Mouse (Mus musculus) hindbrain, embryonic 15.5 days (tissue): ENCODE measurements around the gene Crisp3. TPM values are rescaled to one million over a fixed set of nuclear protein-coding genes. Genes with fewer than 3 reads are reported as not detected.
"Not testable (repeated sequence)": the region's sequence is repeated elsewhere in the genome, so short reads cannot be mapped to it uniquely, and the experiment has no call there.

Source experiments
- ATAC-seq: fragments of 200-750 bp; cut with Nextera tagmentation; 2 replicates; pipeline ENCODE4 v1.8.0; 2017; ENCODE audit warnings: low read depth, moderate number of reproducible peaks, moderate TSS enrichment; ENCODE audit not compliant: low FRiP score
- H3K27ac ChIP-seq: fragments of 300-500 bp; sonication (generic); replicated peaks from 2 replicates; pipeline ENCODE4 v1.5.1; 2015; ENCODE audit warnings: mild to moderate bottlenecking, inconsistent platforms
- H3K27me3 ChIP-seq: fragments of 300-500 bp; sonication (generic); 2 replicates; pipeline ENCODE4 v1.6.1; 2015; ENCODE audit warnings: control low read depth, inconsistent platforms
- H3K36me3 ChIP-seq: fragments of 300-500 bp; sonication (generic); 2 replicates; pipeline ENCODE4 v1.6.1; 2015; ENCODE audit warnings: control low read depth, inconsistent platforms
- H3K4me1 ChIP-seq: fragments of 300-500 bp; sonication (generic); replicated peaks from 2 replicates; pipeline ENCODE4 v1.6.1; 2015; ENCODE audit warnings: control low read depth, inconsistent platforms
- H3K4me2 ChIP-seq: fragments of 300-500 bp; sonication (generic); 2 replicates; pipeline ENCODE4 v1.6.1; 2015; ENCODE audit warnings: moderate library complexity, mild to moderate bottlenecking, inconsistent platforms
- H3K4me3 ChIP-seq: fragments of 300-500 bp; sonication (generic); 2 replicates; pipeline ENCODE4 v1.5.1; 2015; ENCODE audit warnings: mild to moderate bottlenecking, inconsistent platforms
- H3K9ac ChIP-seq: fragments of 300-500 bp; sonication (generic); 2 replicates; pipeline ENCODE4 v1.6.1; 2015; ENCODE audit warnings: inconsistent platforms
- H3K9me3 ChIP-seq: fragments of 300-500 bp; sonication (generic); 2 replicates; pipeline ENCODE4 v1.6.1; 2016; ENCODE audit warnings: control low read depth, inconsistent platforms
- WGBS: fragments of 180-500 bp; shearing (Covaris S2); methylation state at CpG from one replicate; pipeline ENCODE4 v1.1.7; 2015; 5-methylcytosine and 5-hydroxymethylcytosine counted together
- polyA plus RNA-seq: library from polyadenylated mRNA; unstranded; fragments of >200 nt; fragmentation: Nextera tagmentation; extraction: Ambion mirVana; gene quantifications from 2 replicates; pipeline ENCODE4 v1.2.1, GENCODE M21; 2015

Crisp3 gene
- polyA plus RNA-seq, result 0.27 TPM in 1 of 2 replicates, not detected in the other

GRCm38 (mm10) chr17:40242135-40242534 lies at the start of gene Crisp3:
TSS of gene Crisp3 (minus strand) at chr17:40242288.
- Histone ChIP-seq H3K4me3 (no peak within 1 kb of the TSS), H3K36me3 (no peaks in the 10 kb centered on the region), H3K27ac (no peak within 1 kb of the TSS), H3K27me3 (no peaks in the 10 kb centered on the region), H3K4me1 (no peaks in the 10 kb centered on the region), H3K9me3 (no peaks in the 10 kb centered on the region), H3K4me2 (no peak within 1 kb of the TSS), H3K9ac (no peak within 1 kb of the TSS)
- no peak for ATAC-seq

DNA sequence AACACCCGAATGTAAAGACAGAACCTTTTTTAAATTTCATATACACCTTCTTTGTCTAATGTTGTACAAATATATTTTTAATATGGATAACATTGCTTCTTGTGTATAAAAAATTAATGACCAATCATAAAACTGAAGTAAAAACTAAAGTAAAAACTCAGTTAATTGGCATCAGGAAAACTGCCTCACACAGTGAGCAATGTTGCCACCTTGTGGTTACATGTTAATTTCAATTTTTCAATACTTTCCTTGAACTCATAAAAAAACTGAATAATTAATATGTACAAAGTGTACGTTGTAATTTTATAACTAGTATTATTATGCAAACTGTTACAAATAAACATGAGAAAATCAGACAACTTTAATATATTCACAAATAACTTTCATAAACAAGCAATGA lies 43.3 kb upstream of the Crisp3 start:
- Histone ChIP-seq H3K9ac (no peak overlapping the region), H3K4me2 (no peak overlapping the region), H3K4me1 (no peaks in the 10 kb centered on the region), H3K4me3 (no peak overlapping the region), H3K27ac (no peak overlapping the region), H3K9me3 (no peaks in the 10 kb centered on the region), H3K27me3 (no peaks in the 10 kb centered on the region), H3K36me3 (no peaks in the 10 kb centered on the region)
- WGBS, result 80% methylated on average over 2 of the region's 2 CpGs
- ATAC-seq, result no peak

- WGBS, result 87% methylated on average over 1 of the region's 1 CpGs
- Histone ChIP-seq H3K4me2 (no peak overlapping the region), H3K4me1 (no peaks in the 10 kb centered on the region), H3K9ac (no peak overlapping the region), H3K4me3 (no peak overlapping the region), H3K27ac (no peak overlapping the region), H3K36me3 (no peaks in the 10 kb centered on the region), H3K9me3 (no peaks in the 10 kb centered on the region), H3K27me3 (no peaks in the 10 kb centered on the region)
- no peak for ATAC-seq
Observed at GRCm38 (mm10) chr17:40275519-40275918, 33.4 kb upstream of the Crisp3 start.

DNA sequence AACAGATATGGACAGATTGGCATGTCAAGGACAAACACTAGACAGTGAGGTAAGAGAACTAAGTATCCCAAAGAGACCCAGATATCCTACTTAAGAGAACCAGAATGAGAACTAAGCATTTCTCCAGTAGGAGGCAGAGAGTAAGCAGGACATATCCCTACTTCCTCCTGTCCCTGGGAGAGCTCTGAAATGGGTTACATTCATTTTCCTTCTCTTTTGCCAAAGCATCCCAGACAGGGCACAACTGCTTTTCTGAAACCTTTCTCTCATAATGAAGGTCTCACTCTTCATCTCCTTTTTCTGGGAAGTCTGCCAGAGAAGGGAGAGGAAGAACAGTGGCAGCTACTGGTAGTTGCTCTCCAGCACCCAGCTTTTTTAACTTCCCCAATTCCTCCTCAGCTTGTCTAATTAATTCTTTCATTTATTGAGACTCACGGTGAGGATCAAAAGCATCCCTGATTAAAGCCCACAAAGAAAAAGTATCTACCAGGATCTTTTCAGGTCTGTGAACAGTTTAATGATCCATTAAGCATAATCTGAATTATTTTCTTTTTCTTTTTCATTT lies 32.9 kb upstream of the Crisp3 start:
- Histone ChIP-seq H3K27ac (no peak overlapping the region), H3K9me3 (no peaks in the 10 kb centered on the region), H3K4me3 (no peak overlapping the region), H3K27me3 (no peaks in the 10 kb centered on the region), H3K4me1 (no peaks in the 10 kb centered on the region), H3K9ac (no peak overlapping the region), H3K4me2 (no peak overlapping the region), H3K36me3 (no peaks in the 10 kb centered on the region)
- 42% methylated on average over 1 of the region's 1 CpGs for WGBS
- no peak for ATAC-seq

DNA sequence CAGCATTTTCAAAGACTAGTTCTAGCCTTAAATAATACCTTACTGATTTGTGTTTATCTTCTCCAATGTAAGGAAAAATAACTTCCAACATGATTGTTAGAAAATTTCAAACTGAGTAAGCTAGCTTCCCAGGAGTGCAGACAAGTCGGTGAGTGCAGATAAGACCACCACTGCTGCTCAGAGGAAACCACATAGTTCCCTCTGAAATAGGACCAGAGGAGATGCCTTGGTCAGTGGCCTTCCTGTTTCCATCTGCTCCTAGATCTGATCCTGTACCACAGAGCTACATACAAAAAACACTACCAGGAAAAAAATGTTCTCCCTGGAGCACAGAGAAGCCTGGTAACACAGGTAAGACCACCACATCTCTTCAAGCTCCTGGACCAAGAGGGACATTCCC lies 10.4 kb upstream of the Crisp3 start:
- WGBS, result 85% methylated on average over 1 of the region's 1 CpGs
- Histone ChIP-seq H3K4me2 (no peak overlapping the region), H3K9ac (no peak overlapping the region), H3K27ac (no peak overlapping the region), H3K4me1 (no peaks in the 10 kb centered on the region), H3K4me3 (no peak overlapping the region), H3K9me3 (no peaks in the 10 kb centered on the region), H3K36me3 (no peaks in the 10 kb centered on the region), H3K27me3 (no peaks in the 10 kb centered on the region)
- ATAC-seq, result no peak

DNA sequence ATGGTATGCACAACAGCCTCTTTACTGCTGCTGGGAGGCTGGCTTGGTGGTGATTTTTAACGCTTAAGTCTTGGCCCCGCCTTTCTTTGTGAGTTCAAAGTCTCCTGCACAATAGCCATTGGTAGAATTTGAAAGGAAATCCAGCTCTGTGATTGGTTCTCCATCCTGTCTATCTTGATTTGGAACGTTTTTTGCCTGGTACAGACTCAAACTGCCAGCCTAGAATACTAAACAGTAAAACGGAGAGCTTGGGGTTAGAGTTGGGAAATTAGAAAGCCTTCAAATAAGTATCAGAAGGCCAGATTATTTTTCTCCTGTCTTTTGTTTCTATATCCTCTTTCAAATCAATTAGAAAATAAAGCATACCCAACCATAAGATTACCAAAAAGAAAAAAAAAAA lies 33.5 kb downstream of the Crisp3 start, which contains the start of gene Pgk2:
TSS of gene Pgk2 (minus strand) at position 101 of the 400 bp plus-strand sequence.
- 80% methylated on average over 4 of the region's 4 CpGs for WGBS
- no peaks in the 10 kb centered on the region for H3K4me1 ChIP-seq
- no peak within 1 kb of the TSS for H3K9ac ChIP-seq
- no peaks in the 10 kb centered on the region for H3K27me3 ChIP-seq
- no peak within 1 kb of the TSS for H3K4me3 ChIP-seq
- H3K4me2 ChIP-seq, result no peak within 1 kb of the TSS
- H3K27ac ChIP-seq, result no peak within 1 kb of the TSS
- no peaks in the 10 kb centered on the region for H3K36me3 ChIP-seq
- no peaks in the 10 kb centered on the region for H3K9me3 ChIP-seq
- no peak for ATAC-seq

GRCm38 (mm10) chr17:40201803-40202202 lies 40.3 kb downstream of the Crisp3 start:
- not testable (repeated sequence) for ATAC-seq, H3K27me3 ChIP-seq, H3K27ac ChIP-seq, H3K9me3 ChIP-seq, H3K36me3 ChIP-seq, H3K4me3 ChIP-seq, H3K4me1 ChIP-seq, H3K4me2 ChIP-seq, H3K9ac ChIP-seq

- H3K9ac ChIP-seq, H3K4me2 ChIP-seq, H3K27ac ChIP-seq, H3K4me3 ChIP-seq, H3K4me1 ChIP-seq, H3K9me3 ChIP-seq, H3K27me3 ChIP-seq, ATAC-seq, H3K36me3 ChIP-seq: not testable (repeated sequence)
- 87% methylated on average over 4 of the region's 4 CpGs for WGBS
Observed at GRCm38 (mm10) chr17:40190192-40190591, 51.9 kb downstream of the Crisp3 start.

Other genes starting within 250 kb of the Crisp3 start
- not detected in 2 replicates for gene AC192777.2, start 146.8 kb downstream of the Crisp3 start, polyA plus RNA-seq
- gene Pgk2, start 33.6 kb downstream of the Crisp3 start, polyA plus RNA-seq, result not detected in 2 replicates
- gene Crisp1, start 76.9 kb upstream of the Crisp3 start, polyA plus RNA-seq, result 0.10 and 0.14 TPM in 2 replicates